Mouse (Mus musculus) cerebellum, adult 9-11 months (tissue): ENCODE measurements around the gene Mip.
"Not testable (repeated sequence)": the region's sequence is repeated elsewhere in the genome, so short reads cannot be mapped to it uniquely, and the experiment has no call there.

Experiments
- DNase-seq: peaks from one replicate; pipeline ENCODE4 v3.0.0; 2022

Mip gene

GRCm38 (mm10) chr10:128212148-128212547, 13.5 kb upstream of the Mip start:
- no peak for DNase-seq

- DNase-seq = peak; percentile 82
Measured at GRCm38 (mm10) chr10:128212871-128213323, 12.7 kb upstream of the Mip start.

GRCm38 (mm10) chr10:128214112-128214511, 11.5 kb upstream of the Mip start:
- DNase-seq = not testable (repeated sequence)

GRCm38 (mm10) chr10:128214981-128215380, 10.7 kb upstream of the Mip start:
- no peak for DNase-seq

- DNase-seq = no peak
Measured at GRCm38 (mm10) chr10:128218387-128219117, 7.1 kb upstream of the Mip start.

- no peak for DNase-seq
Measured at GRCm38 (mm10) chr10:128221533-128222286, 3.9 kb upstream of the Mip start.

- no peak for DNase-seq
Measured at GRCm38 (mm10) chr10:128225064-128225463, 574 bp upstream of the Mip start.

- no peak for DNase-seq
Measured at GRCm38 (mm10) chr10:128227592-128227991, 2.0 kb downstream of the Mip start.

- DNase-seq = no peak
Measured at GRCm38 (mm10) chr10:128228009-128228408, 2.4 kb downstream of the Mip start.

GRCm38 (mm10) chr10:128230582-128230981, 4.9 kb downstream of the Mip start:
- no peak for DNase-seq

GRCm38 (mm10) chr10:128231146-128231545, 5.5 kb downstream of the Mip start:
- no peak for DNase-seq

- peak; percentile 87 for DNase-seq
Measured at GRCm38 (mm10) chr10:128231697-128232419, 6.2 kb downstream of the Mip start, which contains the start of gene Timeless. Gene Timeless, plus strand, starts transcription at chr10:128232065.

GRCm38 (mm10) chr10:128232420-128232985, 6.9 kb downstream of the Mip start:
- peak; percentile 78 for DNase-seq

GRCm38 (mm10) chr10:128236321-128236720, 10.7 kb downstream of the Mip start:
- DNase-seq = no peak

- peak; percentile 55 for DNase-seq
Measured at GRCm38 (mm10) chr10:128237807-128238480, 12.3 kb downstream of the Mip start.

- no peak for DNase-seq
Measured at GRCm38 (mm10) chr10:128239140-128239539, 13.5 kb downstream of the Mip start.

GRCm38 (mm10) chr10:128240131-128240530, 14.5 kb downstream of the Mip start:
- no peak for DNase-seq

- no peak for DNase-seq
Measured at GRCm38 (mm10) chr10:128243252-128243651, 17.6 kb downstream of the Mip start.

- no peak for DNase-seq
Measured at GRCm38 (mm10) chr10:128244121-128244520, 18.5 kb downstream of the Mip start.

- DNase-seq = no peak
Measured at GRCm38 (mm10) chr10:128247020-128247732, 21.5 kb downstream of the Mip start.

GRCm38 (mm10) chr10:128250565-128250964, 24.9 kb downstream of the Mip start:
- no peak for DNase-seq
